Mouse (Mus musculus) Muller cell, postnatal 12 days (primary cell): ENCODE measurements at regions not wholly inside any gene's neighbourhood (a gene's known extent, or its start where the extent isn't known, plus 50 kb on each side); places are given as distances from the start of the nearest gene placed in this dataset.
"Not testable (repeated sequence)": the region's sequence is repeated elsewhere in the genome, so short reads cannot be mapped to it uniquely, and the experiment has no call there.

ENCODE experiments used
- DNase-seq: peaks from one replicate; pipeline ENCODE4 v3.0.0-alpha.2; 2015; ENCODE audit errors: inconsistent ontology term

DNA sequence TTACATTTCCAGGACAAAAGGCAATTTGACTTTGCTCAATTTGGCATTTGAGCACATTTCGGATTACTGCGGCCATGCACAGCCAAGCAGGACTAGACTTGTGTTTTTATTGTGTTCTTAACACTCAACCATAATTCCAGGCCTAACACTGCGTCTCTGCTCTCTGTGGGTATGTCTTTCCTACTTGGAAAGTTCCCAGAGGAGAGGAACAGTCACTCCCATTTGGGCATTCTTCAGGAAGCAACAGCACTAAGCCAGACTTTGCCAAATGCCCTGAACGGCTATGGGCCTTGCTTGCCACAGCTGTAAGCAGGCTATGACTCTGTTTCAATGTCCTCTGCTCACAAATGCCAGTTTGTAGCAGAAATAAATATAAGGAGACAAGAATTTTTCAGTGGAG is 56.5 kb upstream of the Pdk3 start:
- DNase-seq: no peak

DNA sequence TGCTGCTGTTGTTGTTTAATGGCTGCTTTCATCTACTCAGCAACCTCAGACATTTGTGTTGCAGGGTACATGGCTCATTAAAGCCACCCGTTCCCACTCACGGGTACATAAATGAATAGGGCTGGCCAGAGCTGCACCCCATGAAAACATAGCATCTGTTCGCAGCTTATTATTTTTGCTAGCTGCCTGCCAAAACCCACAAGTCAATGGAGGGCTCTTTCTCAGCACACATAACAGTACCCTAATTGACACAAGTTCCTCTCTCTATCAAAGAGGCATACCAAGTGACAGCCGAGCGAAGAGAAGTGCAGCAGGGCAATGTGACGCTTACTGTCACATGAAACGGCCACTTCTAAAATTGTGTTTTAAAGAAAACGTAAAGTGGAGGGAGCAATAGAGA is 57.0 kb upstream of the Pdk3 start:
- peak; percentile 0 for DNase-seq

DNA sequence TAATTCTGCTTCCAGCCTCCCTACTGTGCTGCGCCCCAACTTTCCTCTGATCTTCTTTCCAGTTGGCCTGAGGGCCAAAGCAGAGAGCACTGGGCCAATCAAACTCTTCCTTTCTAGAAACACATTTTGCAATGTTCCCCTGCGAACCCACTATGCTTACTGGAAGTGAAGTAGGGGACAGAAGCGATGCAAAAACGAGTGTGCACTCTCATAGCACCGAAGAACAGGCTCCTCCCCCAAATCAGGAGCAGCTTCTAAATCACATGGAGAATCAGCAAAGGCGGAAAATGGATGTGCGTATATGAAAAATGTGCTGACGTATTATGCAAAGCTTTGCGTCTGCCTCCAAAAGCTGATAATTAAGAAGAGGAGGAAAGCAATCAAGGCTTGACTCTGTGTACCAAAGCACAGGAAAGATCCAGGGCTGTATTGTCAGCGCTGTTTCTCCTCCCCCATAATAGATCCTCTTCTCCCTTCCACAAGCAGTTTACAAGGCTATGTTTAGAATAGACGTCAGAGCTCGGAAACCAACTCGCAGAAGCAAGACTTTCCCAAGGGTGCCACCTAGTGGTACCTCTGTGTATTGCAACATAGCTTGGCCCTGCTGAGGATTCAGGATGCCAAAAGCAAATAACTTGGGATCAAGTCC is 57.5 kb upstream of the Pdk3 start:
- peak; percentile 73 for DNase-seq

DNA sequence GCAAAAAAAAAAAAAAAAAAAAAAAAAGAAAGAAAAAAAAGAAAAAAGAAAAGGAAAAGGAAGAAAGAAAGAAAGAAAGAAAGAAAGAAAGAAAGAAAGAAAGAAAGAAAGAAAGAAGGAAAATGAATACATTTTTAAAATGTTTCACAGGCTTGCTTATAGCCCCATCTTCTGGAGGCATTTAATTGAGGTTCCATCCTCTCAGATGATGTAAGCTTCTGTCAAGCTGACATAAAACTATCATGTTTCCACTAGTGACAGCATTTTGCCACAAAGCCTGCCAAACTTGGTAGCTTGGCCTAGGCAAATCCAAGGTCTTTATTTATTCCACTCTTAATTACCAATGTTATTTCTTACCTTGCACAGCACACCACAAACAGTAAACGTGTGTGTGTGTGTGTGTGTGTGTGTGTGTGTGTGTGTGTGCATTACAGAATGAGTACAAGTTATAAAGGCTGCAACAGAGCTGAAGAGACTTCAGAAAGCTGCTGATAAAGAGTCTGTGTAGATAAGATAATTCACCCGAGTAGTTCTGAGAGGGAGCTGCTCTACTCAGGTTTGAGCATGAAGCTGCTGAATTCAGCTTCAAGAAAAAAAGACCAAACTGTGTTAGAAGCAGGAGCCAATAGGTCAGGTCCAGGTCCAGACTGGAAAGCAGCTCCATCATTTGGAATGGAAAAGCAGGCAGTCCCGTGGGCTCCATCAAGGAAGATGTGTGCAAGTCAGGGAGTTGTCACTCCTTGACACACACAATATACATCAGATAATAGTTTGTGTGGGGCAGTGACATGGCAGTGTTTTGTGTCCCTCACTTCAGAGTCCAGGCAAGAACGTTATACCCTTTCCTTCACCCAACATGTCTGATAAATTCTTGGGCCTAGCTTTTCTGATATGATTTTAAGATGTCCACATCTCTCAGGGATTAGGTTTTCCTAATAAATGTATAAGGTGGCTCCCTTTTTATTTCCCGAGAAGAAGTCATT is 65.1 kb upstream of the Pdk3 start:
- no peak for DNase-seq

DNA sequence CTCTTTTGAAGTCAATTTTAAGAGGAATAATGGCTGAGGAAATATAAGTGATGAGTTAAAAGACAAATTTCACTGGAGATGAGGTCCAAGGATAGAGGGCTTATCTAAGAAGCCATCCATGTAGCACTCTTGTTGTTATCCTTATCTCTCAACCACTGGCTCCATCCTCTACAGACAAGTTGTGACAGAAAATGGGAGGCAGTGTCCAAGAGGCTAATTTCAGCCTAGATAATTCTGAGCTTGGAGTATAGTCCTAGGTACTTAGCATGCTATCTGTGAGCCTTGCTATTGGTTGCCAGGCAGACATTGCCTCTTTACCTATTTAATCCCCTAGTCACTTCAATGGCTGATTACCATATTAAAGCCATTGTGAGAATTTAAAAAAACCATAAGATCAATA is 65.2 kb upstream of the AU015836 start:
- DNase-seq: no peak

DNA sequence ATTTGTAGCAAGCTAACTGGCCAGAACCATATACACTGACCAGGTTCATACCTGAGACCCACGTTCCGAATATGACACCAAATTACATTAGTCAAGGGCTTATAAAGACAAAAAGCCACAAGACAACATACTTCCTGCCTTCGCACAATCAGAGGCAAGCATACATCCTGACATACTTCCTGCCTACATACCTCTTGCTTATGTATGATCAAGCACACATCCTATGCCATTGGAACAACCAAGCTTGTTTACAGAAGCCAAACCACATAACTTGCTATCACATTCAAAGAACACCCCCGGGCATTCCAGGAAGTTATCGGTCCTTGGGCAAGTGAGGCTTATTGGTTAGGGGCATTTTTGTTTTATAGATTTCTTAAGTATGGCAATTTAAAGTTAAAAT is 62.9 kb upstream of the AU015836 start:
- DNase-seq: no peak

DNA sequence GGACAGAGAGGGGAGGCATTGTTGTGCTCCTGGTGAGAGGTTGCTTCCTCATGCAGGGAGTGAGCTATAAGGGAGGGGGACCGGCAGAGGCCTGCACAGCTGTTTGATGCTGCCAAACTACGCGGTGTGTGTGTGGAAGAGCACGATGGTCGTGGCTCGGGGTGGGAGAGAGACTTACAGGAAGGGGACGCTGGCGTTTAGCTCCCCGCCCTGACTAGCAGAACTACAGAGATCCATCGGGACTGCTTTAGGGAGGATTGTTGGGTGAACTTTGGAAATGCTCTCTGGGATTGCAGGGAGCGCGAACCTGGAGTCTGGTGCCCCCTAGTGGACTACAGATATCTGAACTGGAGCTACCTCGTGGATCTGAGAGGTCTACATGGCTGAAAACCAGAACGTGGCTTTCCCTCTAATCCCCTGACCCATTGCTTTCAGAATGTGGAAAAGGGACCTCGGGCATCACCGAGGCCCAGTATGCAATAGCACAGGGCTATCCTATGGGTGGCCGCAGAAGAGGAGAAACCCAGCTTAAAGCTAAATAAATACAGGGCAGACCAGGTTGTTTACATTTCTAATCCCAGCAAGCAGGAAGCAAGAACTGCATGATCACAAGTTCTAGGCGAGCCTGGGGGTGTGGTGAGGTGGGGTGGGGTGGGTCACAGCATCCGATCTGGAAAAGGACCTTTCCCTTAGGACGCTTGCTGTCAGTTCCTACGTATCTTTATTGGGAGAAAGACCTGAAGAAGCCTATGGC is 57.2 kb upstream of the AU015836 start:
- DNase-seq: peak; percentile 42

DNA sequence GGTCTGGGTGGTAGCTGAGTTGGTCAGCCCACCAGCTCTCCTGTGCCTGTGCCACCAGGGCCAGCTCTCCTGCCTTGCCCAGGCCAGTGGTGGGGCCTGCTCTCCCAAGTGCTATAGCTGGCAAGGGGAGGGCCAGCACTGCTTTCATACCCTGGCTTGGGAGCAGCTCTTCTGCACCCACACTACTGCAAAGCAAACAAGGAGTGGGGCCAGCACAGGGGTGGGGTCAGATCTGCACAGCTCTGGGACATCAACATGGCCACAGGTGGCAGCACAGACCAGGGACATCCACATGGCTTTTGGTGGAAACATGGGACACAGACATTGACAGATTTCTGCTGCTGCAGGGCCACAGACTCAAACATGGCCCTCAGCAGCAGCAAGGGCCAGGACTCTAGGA is 52.9 kb upstream of the AU015836 start:
- DNase-seq: no peak

DNA sequence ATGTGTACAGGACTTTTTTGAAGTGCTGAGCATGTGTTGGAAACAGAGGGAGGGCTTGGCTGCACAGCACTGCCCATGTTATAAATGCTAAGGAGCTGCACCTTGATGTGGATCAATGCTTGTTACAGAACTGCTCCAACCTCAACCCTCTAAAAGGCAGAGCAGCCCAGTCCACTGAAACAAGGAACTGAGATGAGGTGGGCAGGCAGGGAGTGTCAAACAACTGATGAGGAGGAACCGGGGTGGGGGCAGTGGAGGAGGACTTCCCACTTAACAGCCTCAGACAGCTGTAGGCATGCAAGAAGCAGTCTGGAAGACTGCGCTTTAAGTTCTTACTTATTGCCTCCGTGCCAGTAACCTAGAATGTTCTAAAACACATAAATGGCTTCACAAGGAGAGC is 51.1 kb upstream of the AU015836 start:
- not testable (repeated sequence) for DNase-seq
